Mouse (Mus musculus): Measurements from ENCODE around the gene Timm8b. TPM values are rescaled to one million over a fixed set of nuclear protein-coding genes. Genes with fewer than 3 reads are reported as not detected.

The Timm8b gene
- 297 and 341 TPM in 2 replicates for polyA plus RNA-seq (2014; fragmentation: Nextera tagmentation; extraction: Ambion mirVana)

DNA sequence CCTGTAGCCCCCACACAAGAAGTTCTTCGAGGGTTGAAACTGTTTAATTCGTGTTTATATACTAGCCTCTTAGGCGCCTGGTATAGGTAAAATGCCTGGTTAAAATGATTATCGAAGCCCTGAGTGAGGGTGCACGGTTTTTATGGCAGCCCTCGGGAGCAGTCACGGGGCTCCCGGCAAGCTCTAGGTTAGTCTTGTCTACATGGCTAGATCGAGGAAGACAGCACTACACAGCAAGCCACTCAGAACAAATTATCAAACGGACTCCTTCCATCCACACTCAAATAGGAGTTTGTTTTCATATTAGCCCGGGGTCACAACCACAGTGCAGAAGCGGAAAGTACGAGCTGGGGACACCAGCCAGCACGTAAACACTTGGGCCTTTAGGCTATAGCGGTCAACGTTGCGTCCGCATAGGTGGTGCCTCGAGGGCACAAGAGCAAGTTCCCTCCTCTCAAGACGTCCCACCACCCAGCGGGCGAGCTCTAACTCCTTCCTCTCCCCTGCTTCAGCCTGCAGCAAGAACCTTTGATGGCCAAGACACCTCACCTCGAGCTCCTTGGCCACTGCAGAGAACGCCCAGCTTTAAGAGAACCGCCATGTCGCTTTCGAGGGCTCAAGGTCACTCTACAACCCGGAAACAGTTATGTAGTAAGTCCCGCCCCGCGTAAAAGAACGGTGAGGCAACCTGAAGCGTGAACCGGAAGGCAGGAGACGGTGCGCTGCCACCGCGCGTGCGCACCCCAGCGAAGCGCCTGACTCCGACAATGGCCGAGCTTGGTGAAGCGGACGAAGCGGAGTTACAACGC lies at the start of gene Timm8b, which contains the start of gene Sdhd:
TSS of gene Timm8b (plus strand) at position 722 of the 809 bp plus-strand sequence.
TSS of gene Sdhd (minus strand) at position 624 of the 809 bp plus-strand sequence.
- Histone ChIP-seq H3K4me3 (ENCODE audit: low read depth, low read length) (peak within 1 kb of the TSS; percentile 79), H3K9me3 (ENCODE audit: control insufficient read depth, low read length) (no peaks in the 10 kb centered on the region), H3K27me3 (replicated peaks; ENCODE audit: control insufficient read depth, insufficient read depth, low read length) (no peaks in the 10 kb centered on the region), H3K27ac (ENCODE audit: low read depth) (peak within 1 kb of the TSS; percentile 81), H3K36me3 (ENCODE audit: control insufficient read depth, insufficient read depth, low read length) (peaks cover 54% of the 10 kb centered on the region), H3K4me2 (ENCODE audit: low read length) (peak within 1 kb of the TSS; percentile 79), H3K4me1 (replicated peaks; ENCODE audit: control insufficient read depth, insufficient read depth, low read length) (peaks cover 8% of the 10 kb centered on the region; the same call in 1 of the 2 replicates), H3K9ac (ENCODE audit: low read length) (peak within 1 kb of the TSS; percentile 79)
- ATAC-seq (replicated peaks; ENCODE audit: low FRiP score, low TSS enrichment, low read depth) (peak; percentile 94), DNase-seq (ENCODE audit: low spot score) (peak; percentile 92)
- under 1% methylated on average over 48 of the region's 48 CpGs for WGBS

DNA sequence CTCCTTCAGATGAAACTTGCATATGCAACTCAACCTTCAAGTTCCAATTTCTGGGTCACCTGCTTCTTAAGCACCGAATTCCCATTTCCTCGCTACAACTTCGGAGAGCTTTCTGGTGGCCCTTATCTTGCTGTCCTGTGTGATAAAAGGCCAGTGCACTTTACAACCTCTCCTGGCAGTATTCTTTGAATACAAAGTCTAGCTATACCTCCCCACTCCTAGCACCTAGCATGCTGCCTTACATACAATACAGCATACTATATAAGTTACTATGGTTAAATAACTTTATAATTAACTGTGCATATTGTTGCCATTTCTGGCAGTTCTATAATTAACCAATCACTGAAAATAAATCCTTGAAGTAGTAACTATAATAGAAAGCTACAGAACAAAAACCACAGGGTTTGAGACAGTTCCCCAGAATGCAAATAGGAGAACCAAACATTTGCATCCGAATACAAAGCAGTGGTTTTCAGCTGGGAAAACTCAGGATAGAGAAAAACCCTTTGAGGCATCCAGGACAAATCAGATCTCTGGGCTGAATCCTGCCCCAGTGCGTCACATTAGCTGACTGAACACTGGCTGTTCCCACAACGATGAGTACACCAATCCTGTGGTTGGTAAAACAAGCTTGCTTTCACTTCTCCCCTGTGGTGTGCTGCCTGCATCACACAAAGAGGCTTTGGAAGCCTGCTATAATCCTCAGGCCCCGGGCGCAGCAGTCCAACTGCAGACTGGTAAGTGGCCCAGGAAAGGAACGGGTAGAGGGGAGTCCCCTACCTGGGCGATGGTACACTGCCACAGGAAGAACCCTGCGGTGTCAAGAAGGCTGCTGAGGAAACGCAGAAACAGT lies 49.2 kb upstream of the Timm8b start, which contains the start of gene Il18:
TSS of gene Il18 (plus strand) at position 587 of the 853 bp plus-strand sequence.
- Histone ChIP-seq H3K9ac (ENCODE audit: low read length) (no peak within 1 kb of the TSS), H3K27me3 (replicated peaks; ENCODE audit: control insufficient read depth, insufficient read depth, low read length) (no peaks in the 10 kb centered on the region), H3K9me3 (ENCODE audit: control insufficient read depth, low read length) (no peaks in the 10 kb centered on the region), H3K4me2 (ENCODE audit: low read length) (peak within 1 kb of the TSS; percentile 32; the same call in 1 of the 2 replicates), H3K27ac (ENCODE audit: low read depth) (peak within 1 kb of the TSS; percentile 4; the same call in 1 of the 2 replicates), H3K36me3 (ENCODE audit: control insufficient read depth, insufficient read depth, low read length) (no peaks in the 10 kb centered on the region), H3K4me3 (ENCODE audit: low read depth, low read length) (no peak within 1 kb of the TSS), H3K4me1 (replicated peaks; ENCODE audit: control insufficient read depth, insufficient read depth, low read length) (no peaks in the 10 kb centered on the region)
- peak; percentile 56 for DNase-seq (ENCODE audit: low spot score)
- no peak for ATAC-seq (replicated peaks; ENCODE audit: low FRiP score, low TSS enrichment, low read depth)
- 28% methylated on average over 12 of the region's 12 CpGs for WGBS

DNA sequence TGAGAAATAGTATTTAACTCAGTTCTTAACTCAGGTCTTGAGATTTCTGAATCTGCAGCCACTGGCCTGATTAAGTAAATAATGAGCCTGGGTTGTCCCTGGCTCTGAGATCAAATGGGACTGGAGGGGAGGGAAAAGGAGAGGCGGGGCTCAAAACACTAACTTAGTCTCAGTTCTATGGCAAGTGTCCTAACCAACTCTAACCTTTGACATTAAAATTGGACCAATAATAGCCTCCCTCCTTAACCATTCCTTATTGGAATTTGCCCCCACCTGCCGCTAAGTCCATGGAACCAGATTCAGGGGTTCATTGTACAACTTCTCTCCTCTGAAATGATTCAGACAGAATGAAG lies 48.6 kb upstream of the Timm8b start, which contains the start of gene Bco2:
TSS of gene Bco2 (minus strand) at position 88 of the 353 bp plus-strand sequence.
- peak within 1 kb of the TSS; percentile 32; the same call in 1 of the 2 replicates for H3K4me2 ChIP-seq (ENCODE audit: low read length)
- 38% methylated on average over 2 of the region's 2 CpGs for WGBS
- no peak for ATAC-seq (replicated peaks; ENCODE audit: low FRiP score, low TSS enrichment, low read depth)

DNA sequence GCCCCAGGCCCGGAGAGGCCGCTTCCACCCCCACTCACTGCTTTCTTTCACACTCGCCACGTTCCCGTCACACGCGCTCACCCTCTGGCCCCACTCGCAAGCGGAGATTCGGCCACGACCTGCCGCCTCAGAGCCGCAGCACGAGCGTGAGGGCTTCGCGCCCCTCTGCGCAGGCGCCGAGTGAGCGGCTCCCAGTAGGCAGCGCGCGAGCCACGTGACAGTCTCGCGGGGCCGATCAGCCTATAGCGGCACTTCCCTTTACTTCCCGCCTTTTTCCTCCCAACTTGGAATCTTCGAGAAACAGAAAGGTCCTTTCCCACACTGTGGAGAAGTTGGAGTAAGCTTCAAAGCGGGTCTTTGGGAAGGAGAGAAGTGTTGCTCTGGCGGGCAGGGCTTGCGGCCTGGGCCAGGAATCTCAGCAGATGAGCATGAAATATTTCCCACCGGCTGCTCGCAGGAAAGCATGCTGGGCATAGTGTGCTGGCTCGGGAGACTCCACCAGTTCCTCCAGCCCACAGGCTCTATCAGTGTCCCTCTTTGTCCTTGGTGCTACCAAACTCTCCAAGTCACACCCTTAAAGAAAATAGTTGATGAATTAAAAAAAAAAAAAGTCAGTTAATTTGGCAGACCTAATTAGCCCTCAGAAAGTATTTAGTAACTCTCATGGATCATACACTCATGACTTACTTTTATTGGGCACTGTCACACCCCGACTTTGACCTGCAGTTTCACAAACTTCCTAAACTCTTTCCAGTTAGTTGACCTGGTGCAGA lies 42.4 kb upstream of the Timm8b start, which contains the start of gene Tex12:
TSS of gene Tex12 (minus strand) at position 181 of the 773 bp plus-strand sequence.
- no peaks in the 10 kb centered on the region for H3K4me1 ChIP-seq (replicated peaks; ENCODE audit: control insufficient read depth, insufficient read depth, low read length)
- ATAC-seq (replicated peaks; ENCODE audit: low FRiP score, low TSS enrichment, low read depth) = no peak
- H3K36me3 ChIP-seq (ENCODE audit: control insufficient read depth, insufficient read depth, low read length) = no peaks in the 10 kb centered on the region

More for the DNA sequence above, 48.6 kb upstream of the Timm8b start, which contains the start of gene Bco2:
- H3K9me3 ChIP-seq (ENCODE audit: control insufficient read depth, low read length) = no peaks in the 10 kb centered on the region
- H3K4me1 ChIP-seq (replicated peaks; ENCODE audit: control insufficient read depth, insufficient read depth, low read length) = no peaks in the 10 kb centered on the region
- no peak within 1 kb of the TSS for H3K9ac ChIP-seq (ENCODE audit: low read length)
- H3K27ac ChIP-seq (ENCODE audit: low read depth) = peak within 1 kb of the TSS; percentile 4; the same call in 1 of the 2 replicates
- no peak within 1 kb of the TSS for H3K4me3 ChIP-seq (ENCODE audit: low read depth, low read length)
- H3K36me3 ChIP-seq (ENCODE audit: control insufficient read depth, insufficient read depth, low read length) = no peaks in the 10 kb centered on the region
- no peak for DNase-seq (ENCODE audit: low spot score)
- H3K27me3 ChIP-seq (replicated peaks; ENCODE audit: control insufficient read depth, insufficient read depth, low read length) = no peaks in the 10 kb centered on the region

DNA sequence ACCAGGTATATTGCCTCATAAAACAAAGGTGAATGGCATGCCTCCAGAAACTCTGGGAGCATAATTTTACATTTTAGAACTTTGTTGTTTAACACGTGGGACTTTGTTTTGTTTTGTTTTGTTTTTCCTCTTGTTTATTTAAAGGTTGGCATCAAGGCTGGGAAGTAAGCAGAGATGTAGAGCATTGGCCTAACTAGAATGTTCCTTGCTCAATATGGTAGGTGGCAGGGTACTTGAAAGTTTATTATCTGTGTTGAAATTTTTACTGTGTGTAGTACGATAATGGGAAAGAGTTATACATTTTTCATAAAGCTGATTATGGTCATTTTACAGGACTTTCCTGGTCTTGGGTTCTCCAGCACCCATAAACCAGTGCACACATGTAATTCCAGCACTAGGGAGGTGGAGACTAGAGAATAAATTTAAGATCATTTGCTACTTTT lies 41.8 kb upstream of the Timm8b start:
- Histone ChIP-seq H3K9ac (ENCODE audit: low read length) (no peak overlapping the region), H3K4me3 (ENCODE audit: low read depth, low read length) (no peak overlapping the region), H3K27me3 (replicated peaks; ENCODE audit: control insufficient read depth, insufficient read depth, low read length) (no peaks in the 10 kb centered on the region), H3K36me3 (ENCODE audit: control insufficient read depth, insufficient read depth, low read length) (no peaks in the 10 kb centered on the region), H3K4me2 (ENCODE audit: low read length) (no peak overlapping the region), H3K9me3 (ENCODE audit: control insufficient read depth, low read length) (no peaks in the 10 kb centered on the region), H3K4me1 (replicated peaks; ENCODE audit: control insufficient read depth, insufficient read depth, low read length) (no peaks in the 10 kb centered on the region), H3K27ac (ENCODE audit: low read depth) (no peak overlapping the region)
- DNase-seq (ENCODE audit: low spot score) = no peak
- WGBS = 78% methylated on average over 2 of the region's 2 CpGs
- ATAC-seq (replicated peaks; ENCODE audit: low FRiP score, low TSS enrichment, low read depth) = no peak

More for the DNA sequence above, 42.4 kb upstream of the Timm8b start, which contains the start of gene Tex12:
- WGBS = 84% methylated on average over 38 of the region's 38 CpGs
- H3K9me3 ChIP-seq (ENCODE audit: control insufficient read depth, low read length) = no peaks in the 10 kb centered on the region
- H3K27ac ChIP-seq (ENCODE audit: low read depth) = no peak within 1 kb of the TSS
- no peak within 1 kb of the TSS for H3K4me3 ChIP-seq (ENCODE audit: low read depth, low read length)
- H3K27me3 ChIP-seq (replicated peaks; ENCODE audit: control insufficient read depth, insufficient read depth, low read length) = no peaks in the 10 kb centered on the region
- H3K9ac ChIP-seq (ENCODE audit: low read length) = no peak within 1 kb of the TSS
- H3K4me2 ChIP-seq (ENCODE audit: low read length) = no peak within 1 kb of the TSS
- DNase-seq (ENCODE audit: low spot score) = no peak

DNA sequence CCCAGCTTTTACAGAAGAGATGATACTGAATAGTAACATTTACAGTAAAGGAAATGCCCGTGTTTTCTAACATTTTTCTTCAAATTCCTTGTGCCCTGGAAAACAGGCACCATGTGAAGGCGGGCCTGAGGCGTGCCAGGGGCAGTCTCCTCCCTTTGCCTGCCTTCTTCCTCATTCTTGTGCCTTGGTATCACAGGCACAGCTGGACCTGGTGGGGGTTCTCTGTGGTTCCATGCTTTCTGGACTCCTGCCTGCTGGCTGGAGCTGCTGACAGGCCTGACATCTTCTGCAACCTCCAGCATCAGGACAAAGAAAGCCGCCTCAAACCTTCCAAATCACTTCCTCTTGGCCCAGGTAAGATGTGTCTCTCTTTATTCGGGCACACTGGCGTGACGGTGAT lies 38.5 kb upstream of the Timm8b start:
- Histone ChIP-seq H3K36me3 (ENCODE audit: control insufficient read depth, insufficient read depth, low read length) (no peaks in the 10 kb centered on the region), H3K27me3 (replicated peaks; ENCODE audit: control insufficient read depth, insufficient read depth, low read length) (no peaks in the 10 kb centered on the region), H3K9ac (ENCODE audit: low read length) (no peak overlapping the region), H3K9me3 (ENCODE audit: control insufficient read depth, low read length) (no peaks in the 10 kb centered on the region), H3K4me2 (ENCODE audit: low read length) (no peak overlapping the region), H3K27ac (ENCODE audit: low read depth) (no peak overlapping the region), H3K4me1 (replicated peaks; ENCODE audit: control insufficient read depth, insufficient read depth, low read length) (no peaks in the 10 kb centered on the region), H3K4me3 (ENCODE audit: low read depth, low read length) (no peak overlapping the region)
- no peak for DNase-seq (ENCODE audit: low spot score)
- WGBS = 79% methylated on average over 7 of the region's 7 CpGs
- no peak for ATAC-seq (replicated peaks; ENCODE audit: low FRiP score, low TSS enrichment, low read depth)

DNA sequence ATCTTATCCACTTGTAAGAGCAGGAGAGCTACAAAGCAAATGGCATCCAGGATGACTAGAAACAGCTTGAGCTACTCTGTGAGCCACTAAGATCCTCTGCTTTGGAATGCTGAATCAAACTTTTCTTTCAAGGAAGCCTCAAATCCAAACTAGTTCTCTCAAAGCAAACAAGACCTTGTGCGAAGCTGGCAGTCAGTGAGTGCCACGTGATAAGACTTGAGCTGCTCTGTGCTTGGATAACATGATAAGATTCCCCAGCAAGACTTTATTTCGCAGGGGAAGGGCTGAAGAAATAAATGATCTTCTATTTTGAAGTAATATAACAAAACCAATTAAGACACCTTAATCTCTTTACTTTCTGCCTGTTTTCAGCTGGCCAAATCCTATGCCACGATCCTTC lies 37.8 kb upstream of the Timm8b start:
- no peak for ATAC-seq (replicated peaks; ENCODE audit: low FRiP score, low TSS enrichment, low read depth)
- Histone ChIP-seq H3K9me3 (ENCODE audit: control insufficient read depth, low read length) (no peaks in the 10 kb centered on the region), H3K9ac (ENCODE audit: low read length) (no peak overlapping the region), H3K4me3 (ENCODE audit: low read depth, low read length) (no peak overlapping the region), H3K27ac (ENCODE audit: low read depth) (no peak overlapping the region), H3K4me2 (ENCODE audit: low read length) (no peak overlapping the region), H3K4me1 (replicated peaks; ENCODE audit: control insufficient read depth, insufficient read depth, low read length) (no peaks in the 10 kb centered on the region), H3K27me3 (replicated peaks; ENCODE audit: control insufficient read depth, insufficient read depth, low read length) (no peaks in the 10 kb centered on the region), H3K36me3 (ENCODE audit: control insufficient read depth, insufficient read depth, low read length) (no peaks in the 10 kb centered on the region)
- WGBS = 59% methylated on average over 4 of the region's 4 CpGs
- DNase-seq (ENCODE audit: low spot score) = no peak

DNA sequence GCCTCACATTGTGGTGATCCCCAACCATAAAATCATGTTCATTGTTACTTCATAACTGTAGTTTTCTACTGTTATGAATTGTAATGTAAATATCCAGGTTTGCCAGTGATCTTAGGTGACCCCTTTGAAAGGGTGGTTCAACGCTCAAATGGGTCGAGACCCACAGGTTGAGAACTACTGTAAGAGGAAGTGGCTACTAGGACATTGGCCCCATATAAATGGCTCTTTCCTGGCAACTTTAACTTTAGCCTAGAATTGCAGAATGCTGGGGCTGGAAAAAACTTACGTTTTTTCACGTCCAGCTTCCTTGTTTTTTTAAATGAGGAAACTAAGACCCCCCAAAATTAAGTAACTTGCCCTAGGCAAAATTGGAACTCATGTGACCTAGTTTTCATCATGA lies 36.3 kb upstream of the Timm8b start:
- no peak overlapping the region for H3K27ac ChIP-seq (ENCODE audit: low read depth)
- no peaks in the 10 kb centered on the region for H3K27me3 ChIP-seq (replicated peaks; ENCODE audit: control insufficient read depth, insufficient read depth, low read length)
- no peak overlapping the region for H3K4me3 ChIP-seq (ENCODE audit: low read depth, low read length)
- no peak overlapping the region for H3K4me2 ChIP-seq (ENCODE audit: low read length)
- H3K4me1 ChIP-seq (replicated peaks; ENCODE audit: control insufficient read depth, insufficient read depth, low read length) = no peaks in the 10 kb centered on the region
- 85% methylated on average over 4 of the region's 4 CpGs for WGBS
- no peaks in the 10 kb centered on the region for H3K9me3 ChIP-seq (ENCODE audit: control insufficient read depth, low read length)
- no peak overlapping the region for H3K9ac ChIP-seq (ENCODE audit: low read length)
- ATAC-seq (replicated peaks; ENCODE audit: low FRiP score, low TSS enrichment, low read depth) (no peak), DNase-seq (ENCODE audit: low spot score) (no peak)
- no peaks in the 10 kb centered on the region for H3K36me3 ChIP-seq (ENCODE audit: control insufficient read depth, insufficient read depth, low read length)
